Mouse (Mus musculus) liver, embryonic 15.5 days (tissue): ENCODE results near the gene Chd6. TPM values are rescaled to one million over a fixed set of nuclear protein-coding genes. Genes with fewer than 3 reads are reported as not detected.

Experiments
- ATAC-seq: fragments of 200-750 bp; cut with Nextera tagmentation; 2 replicates; pipeline ENCODE4 v1.8.0; 2017; ENCODE audit warnings: moderate number of reproducible peaks, mild to moderate bottlenecking, moderate library complexity; ENCODE audit not compliant: insufficient read depth
- H3K27ac ChIP-seq: fragments of 300-500 bp; sonication (generic); replicated peaks from 2 replicates; pipeline ENCODE4 v1.5.1; 2015; ENCODE audit warnings: mild to moderate bottlenecking, inconsistent platforms
- H3K27me3 ChIP-seq: fragments of 300-500 bp; sonication (generic); 2 replicates; pipeline ENCODE4 v1.6.1; 2015; ENCODE audit warnings: mild to moderate bottlenecking, inconsistent platforms
- H3K36me3 ChIP-seq: fragments of 300-500 bp; sonication (generic); replicated peaks from 2 replicates; pipeline ENCODE4 v1.6.1; 2015; ENCODE audit warnings: moderate library complexity, mild to moderate bottlenecking, inconsistent platforms
- H3K4me1 ChIP-seq: fragments of 300-500 bp; sonication (generic); replicated peaks from 2 replicates; pipeline ENCODE4 v1.6.1; 2015; ENCODE audit warnings: inconsistent platforms
- H3K4me2 ChIP-seq: fragments of 300-500 bp; sonication (generic); 2 replicates; pipeline ENCODE4 v1.6.1; 2015; ENCODE audit warnings: moderate library complexity, mild to moderate bottlenecking, inconsistent platforms
- H3K4me3 ChIP-seq: fragments of 300-500 bp; sonication (generic); replicated peaks from 2 replicates; pipeline ENCODE4 v1.5.1; 2015; ENCODE audit warnings: mild to moderate bottlenecking, inconsistent platforms
- H3K9ac ChIP-seq: fragments of 300-500 bp; sonication (generic); 2 replicates; pipeline ENCODE4 v1.6.1; 2015; ENCODE audit warnings: moderate library complexity, mild to moderate bottlenecking, inconsistent platforms
- H3K9me3 ChIP-seq: fragments of 300-500 bp; sonication (generic); replicated peaks from 2 replicates; pipeline ENCODE4 v1.6.1; 2016; ENCODE audit warnings: inconsistent platforms
- WGBS: fragments of 180-500 bp; shearing (Covaris S2); methylation state at CpG from one replicate; pipeline ENCODE4 v1.1.7; 2015; ENCODE audit warnings: mixed read lengths; ENCODE audit not compliant: insufficient replicate concordance; 5-methylcytosine and 5-hydroxymethylcytosine counted together
- polyA plus RNA-seq: library from polyadenylated mRNA; unstranded; fragments of >200 nt; fragmentation: Nextera tagmentation; extraction: Ambion mirVana; gene quantifications from 2 replicates; pipeline ENCODE4 v1.2.1, GENCODE M21; 2015

The Chd6 gene
- 3.5 and 3.7 TPM in 2 replicates for polyA plus RNA-seq

- no peaks in the 10 kb centered on the region for H3K27me3 ChIP-seq
- ATAC-seq: peak; percentile 99
- no peaks in the 10 kb centered on the region for H3K9me3 ChIP-seq
- H3K36me3 ChIP-seq: no peaks in the 10 kb centered on the region
- under 1% methylated on average over 27 of the region's 27 CpGs for WGBS
- peak within 1 kb of the TSS; percentile 93 for H3K4me2 ChIP-seq
- peak within 1 kb of the TSS; percentile 86 for H3K9ac ChIP-seq
- H3K4me1 ChIP-seq: peaks cover 25% of the 10 kb centered on the region
- H3K27ac ChIP-seq: peak within 1 kb of the TSS; percentile 89
- H3K4me3 ChIP-seq: peak within 1 kb of the TSS; percentile 94
These were observed at the start of gene Chd6 for GRCm38 (mm10) chr2:161108933-161109371. Gene Chd6, minus strand, starts transcription at chr2:161109075.

- Histone ChIP-seq H3K4me1 (no peaks in the 10 kb centered on the region), H3K9ac (no peak overlapping the region), H3K36me3 (no peaks in the 10 kb centered on the region), H3K4me3 (no peak overlapping the region), H3K9me3 (no peaks in the 10 kb centered on the region), H3K4me2 (no peak overlapping the region), H3K27ac (no peak overlapping the region), H3K27me3 (no peaks in the 10 kb centered on the region)
- no peak for ATAC-seq
- 57% methylated on average over 7 of the region's 7 CpGs for WGBS
These were observed 41.3 kb upstream of the Chd6 start for GRCm38 (mm10) chr2:161150004-161150842.

DNA sequence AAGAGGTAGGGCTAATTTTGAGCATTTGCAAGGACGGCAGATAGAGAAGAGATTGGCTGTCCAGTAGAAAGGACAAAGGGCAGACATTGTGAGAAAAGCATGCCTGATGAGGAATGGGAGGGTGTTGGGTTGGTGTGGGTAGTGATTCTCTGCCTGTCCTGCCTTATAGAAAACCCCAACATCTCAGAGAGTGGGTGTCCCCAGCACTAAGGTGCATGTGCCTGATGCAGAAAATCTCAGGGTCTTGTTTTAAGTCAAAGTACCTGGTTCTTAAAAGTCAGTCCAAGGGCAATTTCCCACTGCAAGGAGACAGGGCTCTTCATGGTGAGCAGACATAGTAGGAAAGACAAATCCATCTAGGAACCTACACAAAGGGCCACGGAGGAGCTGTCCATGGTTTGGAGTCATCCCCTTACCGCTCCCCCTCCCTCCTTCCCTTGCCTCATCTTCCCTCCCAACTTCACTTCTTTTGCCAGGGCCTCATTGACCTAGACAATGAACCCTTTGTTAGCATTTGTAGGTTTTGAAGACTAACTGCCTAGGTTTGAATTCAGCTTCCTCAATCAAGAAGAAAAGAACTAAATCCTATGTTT lies 39.6 kb upstream of the Chd6 start:
- 35% methylated on average over 3 of the region's 3 CpGs for WGBS
- ATAC-seq: no peak
- Histone ChIP-seq H3K27me3 (no peaks in the 10 kb centered on the region), H3K9ac (no peak overlapping the region), H3K4me2 (no peak overlapping the region), H3K9me3 (no peaks in the 10 kb centered on the region), H3K4me3 (no peak overlapping the region), H3K27ac (no peak overlapping the region), H3K36me3 (no peaks in the 10 kb centered on the region), H3K4me1 (no peaks in the 10 kb centered on the region)

GRCm38 (mm10) chr2:161147656-161148427 lies 39.0 kb upstream of the Chd6 start:
- no peak overlapping the region for H3K4me2 ChIP-seq
- 49% methylated on average over 4 of the region's 4 CpGs for WGBS
- H3K27me3 ChIP-seq: no peaks in the 10 kb centered on the region
- H3K27ac ChIP-seq: no peak overlapping the region
- H3K36me3 ChIP-seq: no peaks in the 10 kb centered on the region
- ATAC-seq: no peak
- no peaks in the 10 kb centered on the region for H3K4me1 ChIP-seq
- H3K4me3 ChIP-seq: no peak overlapping the region
- H3K9me3 ChIP-seq: no peaks in the 10 kb centered on the region
- H3K9ac ChIP-seq: no peak overlapping the region

GRCm38 (mm10) chr2:161144799-161145198 lies 35.9 kb upstream of the Chd6 start:
- Histone ChIP-seq H3K27me3 (no peaks in the 10 kb centered on the region), H3K4me1 (no peaks in the 10 kb centered on the region), H3K9ac (no peak overlapping the region), H3K4me2 (no peak overlapping the region), H3K27ac (no peak overlapping the region), H3K4me3 (no peak overlapping the region), H3K9me3 (no peaks in the 10 kb centered on the region), H3K36me3 (no peaks in the 10 kb centered on the region)
- ATAC-seq: no peak
- WGBS: 63% methylated on average over 4 of the region's 4 CpGs

GRCm38 (mm10) chr2:161138672-161139536 lies 30.0 kb upstream of the Chd6 start:
- WGBS: 54% methylated on average over 11 of the region's 11 CpGs
- Histone ChIP-seq H3K27ac (no peak overlapping the region), H3K9ac (no peak overlapping the region)

DNA sequence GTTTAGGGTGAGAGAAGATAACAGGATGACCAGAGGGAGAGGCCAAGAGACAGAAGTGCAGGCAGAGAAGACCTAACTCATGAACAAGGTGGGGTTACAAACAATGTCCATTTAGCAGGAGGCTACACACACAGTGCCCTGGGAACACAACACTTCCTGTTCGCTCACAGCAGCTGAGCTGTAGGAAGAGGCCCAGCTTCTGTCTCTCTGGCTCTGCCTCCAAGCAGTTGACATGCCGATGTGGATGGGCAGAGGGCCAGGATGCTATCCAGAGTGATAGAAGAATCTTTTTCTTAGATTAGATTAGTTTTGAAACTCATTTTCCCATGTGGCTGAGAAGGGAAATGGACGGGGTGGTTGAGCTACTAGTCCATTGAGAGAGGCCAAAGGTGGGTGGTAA lies 28.1 kb upstream of the Chd6 start:
- ATAC-seq: no peak
- Histone ChIP-seq H3K9me3 (no peaks in the 10 kb centered on the region), H3K9ac (no peak overlapping the region), H3K4me2 (no peak overlapping the region), H3K27ac (no peak overlapping the region), H3K4me3 (no peak overlapping the region), H3K36me3 (no peaks in the 10 kb centered on the region), H3K4me1 (no peaks in the 10 kb centered on the region), H3K27me3 (no peaks in the 10 kb centered on the region)
- 29% methylated on average over 3 of the region's 3 CpGs for WGBS

More at GRCm38 (mm10) chr2:161138672-161139536, 30.0 kb upstream of the Chd6 start:
- no peak overlapping the region for H3K4me3 ChIP-seq
- H3K9me3 ChIP-seq: no peaks in the 10 kb centered on the region
- no peaks in the 10 kb centered on the region for H3K27me3 ChIP-seq
- H3K36me3 ChIP-seq: no peaks in the 10 kb centered on the region
- H3K4me2 ChIP-seq: no peak overlapping the region
- no peak for ATAC-seq
- H3K4me1 ChIP-seq: no peaks in the 10 kb centered on the region

- no peaks in the 10 kb centered on the region for H3K27me3 ChIP-seq
- no peaks in the 10 kb centered on the region for H3K36me3 ChIP-seq
- no peak overlapping the region for H3K4me3 ChIP-seq
- H3K4me2 ChIP-seq: no peak overlapping the region
- no peak overlapping the region for H3K27ac ChIP-seq
- WGBS: 64% methylated on average over 10 of the region's 10 CpGs
- no peak for ATAC-seq
- no peak overlapping the region for H3K9ac ChIP-seq
- H3K9me3 ChIP-seq: no peaks in the 10 kb centered on the region
- no peaks in the 10 kb centered on the region for H3K4me1 ChIP-seq
These were observed 19.7 kb upstream of the Chd6 start for GRCm38 (mm10) chr2:161128367-161129111.

GRCm38 (mm10) chr2:161112011-161112410 lies 3.1 kb upstream of the Chd6 start:
- H3K4me2 ChIP-seq: no peak overlapping the region
- H3K27ac ChIP-seq: no peak overlapping the region
- H3K9ac ChIP-seq: no peak overlapping the region
- H3K4me1 ChIP-seq: peaks cover 21% of the 10 kb centered on the region
- H3K36me3 ChIP-seq: no peaks in the 10 kb centered on the region
- 67% methylated on average over 5 of the region's 5 CpGs for WGBS
- no peaks in the 10 kb centered on the region for H3K9me3 ChIP-seq
- no peaks in the 10 kb centered on the region for H3K27me3 ChIP-seq
- no peak overlapping the region for H3K4me3 ChIP-seq
- ATAC-seq: no peak

GRCm38 (mm10) chr2:161109398-161109821 lies 535 bp upstream of the Chd6 start:
- ATAC-seq: no peak

More at GRCm38 (mm10) chr2:161109398-161109821, 535 bp upstream of the Chd6 start:
- Histone ChIP-seq H3K9me3 (no peaks in the 10 kb centered on the region), H3K4me1 (peaks cover 25% of the 10 kb centered on the region), H3K4me2 (peak overlapping the region; percentile 93), H3K36me3 (no peaks in the 10 kb centered on the region), H3K9ac (peak overlapping the region; percentile 48), H3K4me3 (peak overlapping the region; percentile 94), H3K27me3 (no peaks in the 10 kb centered on the region), H3K27ac (no peak overlapping the region)
- under 1% methylated on average over 26 of the region's 26 CpGs for WGBS
